ENCODE assay signal across 15 mouse cellular contexts in the genomic region with DNA sequence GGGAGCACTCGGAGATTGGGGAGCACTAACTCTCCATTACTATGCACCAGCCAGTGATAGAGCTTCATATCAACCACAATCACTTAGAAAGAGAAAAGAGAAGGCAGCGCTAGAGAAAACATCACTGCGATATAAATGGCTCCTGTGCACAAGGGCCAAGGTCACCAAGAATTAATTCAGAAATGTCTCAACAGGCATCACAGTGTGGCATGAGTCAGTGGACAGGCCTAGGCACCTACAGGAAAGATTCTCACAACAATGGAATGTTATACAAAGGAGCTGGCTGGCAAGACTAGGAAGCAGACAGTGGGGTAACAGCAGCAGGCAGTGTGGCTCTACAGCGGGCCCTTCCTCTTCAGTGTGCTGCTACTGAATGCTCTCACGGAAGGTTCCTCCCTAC.
"Had no signal": no experiment of that assay in that cellular context is flagged by ENCODE, and none has a peak within 500 bp of the region (broad histone marks: within the 10 kb centered on the region; RNA-seq: fewer than 3 reads in every experiment).

No protein-coding gene starts in this region.

- DNase-seq: kidney, adult 11 months; kidney, adult 8-10 months; kidney, postnatal 10 days; kidney, postnatal 36 days; left cerebral cortex, postnatal 4 days; liver, postnatal 0 days; lung, embryonic 14.5 days; lung, postnatal 36 days; midbrain, embryonic 14.5 days; right cerebral cortex, adult 18-20 months; right cerebral cortex, postnatal 14 days; right cerebral cortex, postnatal 4 days; thymus, adult 2 months; thymus, postnatal 14 days; thymus, postnatal 4 days had no signal
